Mouse (Mus musculus) adrenal gland, postnatal 36 days (tissue): ENCODE measurements around the gene Gm6526. TPM values are rescaled to one million over a fixed set of nuclear protein-coding genes. Genes with fewer than 3 reads are reported as not detected.
"Not testable (repeated sequence)": the region's sequence is repeated elsewhere in the genome, so short reads cannot be mapped to it uniquely, and the experiment has no call there.

Experiments
- DNase-seq, 2 experiments: peaks; one replicate each; pipeline ENCODE4 v3.0.0; 2021; ENCODE audit warnings: mixed read lengths in 1 of 2
- long read RNA-seq, 2 experiments: library from polyadenylated mRNA; stranded (forward); transcript quantifications; one replicate each; pipeline ENCODE4 v2.0.0; 2021; ENCODE audit warnings: borderline sequencing depth in 2 of 2
- total RNA-seq, 2 experiments: library from RNA; stranded (reverse); gene quantifications; 2 replicates each; pipeline ENCODE4 v1.2.3; 2021

Gene Gm6526
- total RNA-seq = not detected
- long read RNA-seq, experiment 1 = 0 reads
- long read RNA-seq, experiment 2 = 0 reads

- not testable (repeated sequence) for DNase-seq
These were observed at the start of gene Gm6526 for GRCm38 (mm10) chr14:43747566-43747965. Gene Gm6526, plus strand, starts transcription at chr14:43747866.

GRCm38 (mm10) chr14:43727385-43727784 is 20.3 kb upstream of the Gm6526 start, which contains the start of gene Gm16506:
Gene Gm16506, minus strand, starts transcription at chr14:43727485.
- not testable (repeated sequence) for DNase-seq

- DNase-seq = not testable (repeated sequence)
These were observed 37.0 kb downstream of the Gm6526 start, which contains the start of gene Gm8180 for GRCm38 (mm10) chr14:43784645-43785044. Gene Gm8180, minus strand, starts transcription at chr14:43784745.

- peak in 1 of 2 experiments; percentile 4 for DNase-seq
These were observed 46.1 kb downstream of the Gm6526 start for GRCm38 (mm10) chr14:43793811-43794210.

GRCm38 (mm10) chr14:43796069-43796904 is 48.6 kb downstream of the Gm6526 start:
- DNase-seq = peak in 1 of 2 experiments; percentile 5

GRCm38 (mm10) chr14:43796905-43797470 is 49.3 kb downstream of the Gm6526 start:
- peak; percentile 2 to 19 for DNase-seq

- not testable (repeated sequence) for DNase-seq
These were observed 56.8 kb downstream of the Gm6526 start for GRCm38 (mm10) chr14:43804435-43804834.

Other genes with a start within 250 kb of the Gm6526 start
- not detected for gene Gm5799, start 204.3 kb upstream of the Gm6526 start, total RNA-seq
- not detected for gene Gm17654, start 168.7 kb upstream of the Gm6526 start, total RNA-seq
- gene Gm10375, start 139.9 kb upstream of the Gm6526 start, total RNA-seq = not detected
- gene Gm8165, start 70.7 kb upstream of the Gm6526 start, total RNA-seq = not detected
- 1 to 10 TPM in 1 of 2 experiments, under 1 TPM in 1; 0.83 to 1.5 TPM for gene Gm7324, start 50.0 kb upstream of the Gm6526 start, total RNA-seq
- not detected for gene Gm16506, start 20.4 kb upstream of the Gm6526 start, total RNA-seq
- gene Gm8180, start 36.9 kb downstream of the Gm6526 start, total RNA-seq = not detected
- gene Ear1, start 127.7 kb downstream of the Gm6526 start, total RNA-seq = not detected
- gene Ear10, start 175.7 kb downstream of the Gm6526 start, total RNA-seq = not detected
- 1 to 10 TPM in 1 of 2 experiments, under 1 TPM in 1; 0.43 to 6.2 TPM for gene Gm8113, start 177.5 kb downstream of the Gm6526 start, total RNA-seq
- gene Ang5, start 209.2 kb downstream of the Gm6526 start, total RNA-seq = not detected